Mouse (Mus musculus) CH12.LX (cell line): Measurements from ENCODE around the gene Bbs7.

Experiments
- CTCF ChIP-seq, 2 experiments: IDR thresholded peaks in 1 of 2; conservative IDR thresholded peaks in 1 of 2; 2 replicates each; pipeline ENCODE4 v1.5.1; 2011 to 2012; ENCODE audit warnings: low read depth in 2 of 2, low read length in 2 of 2, improper control_type of control experiment in 1 of 2, inconsistent platforms in 1 of 2, mild to moderate bottlenecking in 1 of 2, moderate library complexity in 1 of 2
- EP300 ChIP-seq: IDR thresholded peaks from 2 replicates; pipeline ENCODE4 v1.6.1; 2011; ENCODE audit warnings: low read length, improper control_type of control experiment
- KAT2A ChIP-seq: IDR thresholded peaks from 2 replicates; pipeline ENCODE4 v1.6.1; 2012; ENCODE audit warnings: low read length, improper control_type of control experiment, inconsistent platforms; ENCODE audit not compliant: insufficient replicate concordance
- POLR2A ChIP-seq: IDR thresholded peaks from 2 replicates; pipeline ENCODE4 v1.6.1; 2011; ENCODE audit warnings: low read depth, mild to moderate bottlenecking, improper control_type of control experiment, low read length
- TCF12 ChIP-seq: IDR thresholded peaks from 2 replicates; pipeline ENCODE4 v1.6.1; 2014; ENCODE audit warnings: low read depth, mild to moderate bottlenecking, inconsistent platforms, low read length, improper control_type of control experiment

GRCm38 (mm10) chr3:36613908-36614255, 605 bp upstream of the Bbs7 start:
- TF ChIP-seq EP300 (no peak), POLR2A (no peak), KAT2A (no peak), CTCF (conservative IDR thresholded peaks at IDR 0.05 in 1 of 2, IDR thresholded peaks at IDR 0.05 in 1 of 2; ENCODE audit: low read depth in 2 of 2, low read length in 2 of 2) (no peak), TCF12 (no peak)
